Mouse (Mus musculus) C2C12 (cell line): ENCODE measurements around the gene Calm2. TPM values are rescaled to one million over a fixed set of nuclear protein-coding genes. Genes with fewer than 3 reads are reported as not detected.

Experiments
- H3K27me3 ChIP-seq: one replicate; pipeline ENCODE4 v1.6.1; 2011; ENCODE audit not compliant: control insufficient read depth, insufficient read depth, insufficient read length
- H3K36me3 ChIP-seq: one replicate; pipeline ENCODE4 v1.6.1; 2011; ENCODE audit not compliant: control insufficient read depth, insufficient read depth
- H3K4me3 ChIP-seq: one replicate; pipeline ENCODE4 v1.5.1; 2011; ENCODE audit warnings: mild to moderate bottlenecking, control low read depth; ENCODE audit not compliant: poor library complexity, insufficient read depth, severe bottlenecking
- H3K79me2 ChIP-seq: one replicate; pipeline ENCODE4 v1.6.1; 2011; ENCODE audit not compliant: control insufficient read depth, insufficient read depth
- H3K79me3 ChIP-seq: one replicate; pipeline ENCODE4 v1.6.1; 2011; ENCODE audit warnings: low read depth, control low read depth
- H3ac ChIP-seq: one replicate; pipeline ENCODE3; 2011; ENCODE audit warnings: low read depth; ENCODE audit not compliant: control insufficient read depth, insufficient read length
- CEBPB ChIP-seq: IDR thresholded peaks from one replicate; pipeline ENCODE4 v1.6.1; 2011; ENCODE audit warnings: low read depth, mild to moderate bottlenecking, control low read depth, moderate library complexity
- CTCF ChIP-seq: IDR thresholded peaks from one replicate; pipeline ENCODE4 v1.5.1; 2011; ENCODE audit not compliant: control insufficient read depth, insufficient read depth, insufficient read length
- FOSL1 ChIP-seq: IDR thresholded peaks from one replicate; pipeline ENCODE4 v1.8.0; 2011; ENCODE audit warnings: mild to moderate bottlenecking, low read length; ENCODE audit not compliant: poor library complexity, insufficient read depth, severe bottlenecking
- MAX ChIP-seq: IDR thresholded peaks from one replicate; pipeline ENCODE4 v1.6.1; 2011; ENCODE audit warnings: mild to moderate bottlenecking, control low read depth
- MYOD1 ChIP-seq: IDR thresholded peaks from one replicate; pipeline ENCODE4 v1.6.1; 2011; ENCODE audit warnings: low read depth; ENCODE audit not compliant: control insufficient read depth, insufficient read length
- MYOG ChIP-seq: IDR thresholded peaks from one replicate; pipeline ENCODE4 v1.6.1; 2011; ENCODE audit not compliant: control insufficient read depth, insufficient read length; ENCODE audit errors: extremely low read depth
- USF1 ChIP-seq: IDR thresholded peaks from one replicate; pipeline ENCODE4 v1.6.1; 2011; ENCODE audit warnings: low read depth, mild to moderate bottlenecking, control low read depth, moderate library complexity
- polyA plus RNA-seq: library from polyadenylated mRNA; unstranded; fragments of >200 nt; fragmentation: generic; extraction: Trizol; gene quantifications from one replicate; pipeline ENCODE4 v1.2.1, GENCODE M21; 2012; ENCODE audit warnings: missing spikeins

Gene Calm2
- polyA plus RNA-seq, 1 experiment: 321 TPM

DNA sequence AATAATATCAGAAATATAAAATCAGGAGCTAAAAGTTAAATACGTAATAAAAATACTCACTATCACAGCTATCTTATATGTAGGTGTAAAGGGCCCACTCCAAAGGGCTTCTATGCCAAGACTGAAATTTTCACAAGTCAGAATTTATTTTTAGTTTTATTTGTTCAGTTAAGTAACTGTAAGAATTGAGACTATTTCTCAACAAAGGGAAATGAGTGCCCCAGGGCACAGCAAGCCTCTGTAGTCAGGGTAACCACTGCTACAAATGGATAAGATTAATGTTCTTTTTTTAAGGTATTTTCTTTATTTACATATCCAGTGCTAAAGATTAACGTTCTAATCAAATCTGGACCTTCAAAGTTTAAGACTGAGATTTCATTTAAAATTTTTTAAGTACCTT is 7.3 kb downstream of the Calm2 start:
- Histone ChIP-seq H3K4me3 (no peak overlapping the region), H3K79me2 (peaks cover 99% of the 10 kb centered on the region), H3K79me3 (peaks cover 82% of the 10 kb centered on the region), H3ac (no peak overlapping the region), H3K36me3 (peaks cover 62% of the 10 kb centered on the region), H3K27me3 (no peaks in the 10 kb centered on the region)
- no peak for TF ChIP-seq MYOD1

DNA sequence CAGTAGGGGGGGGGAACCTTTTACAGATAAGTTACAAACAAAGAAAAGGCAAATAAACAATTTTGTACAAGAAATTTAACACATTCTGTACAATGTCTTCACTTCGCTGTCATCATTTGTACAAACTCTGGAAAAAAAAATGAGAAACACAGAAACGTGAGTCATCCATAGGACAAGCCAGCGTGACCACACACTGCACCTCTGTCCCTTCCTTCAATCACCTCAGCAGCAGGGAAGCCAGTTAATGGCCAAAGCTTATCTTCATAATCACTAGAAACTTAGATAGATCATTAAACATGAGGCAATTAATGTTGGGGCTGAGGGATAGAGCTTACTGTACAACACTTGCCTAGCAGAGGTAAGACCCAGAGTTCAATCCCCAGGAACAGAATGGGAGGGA is 12.8 kb downstream of the Calm2 start:
- no peaks in the 10 kb centered on the region for H3K27me3 ChIP-seq
- no peak overlapping the region for H3ac ChIP-seq
- H3K4me3 ChIP-seq: no peak overlapping the region
- peaks cover 28% of the 10 kb centered on the region for H3K79me3 ChIP-seq
- H3K79me2 ChIP-seq: peaks cover 48% of the 10 kb centered on the region
- H3K36me3 ChIP-seq: peaks cover 68% of the 10 kb centered on the region
- TF ChIP-seq MYOG (no peak), USF1 (no peak), MAX (no peak), CTCF (no peak), CEBPB (no peak), FOSL1 (no peak), MYOD1 (no peak)

DNA sequence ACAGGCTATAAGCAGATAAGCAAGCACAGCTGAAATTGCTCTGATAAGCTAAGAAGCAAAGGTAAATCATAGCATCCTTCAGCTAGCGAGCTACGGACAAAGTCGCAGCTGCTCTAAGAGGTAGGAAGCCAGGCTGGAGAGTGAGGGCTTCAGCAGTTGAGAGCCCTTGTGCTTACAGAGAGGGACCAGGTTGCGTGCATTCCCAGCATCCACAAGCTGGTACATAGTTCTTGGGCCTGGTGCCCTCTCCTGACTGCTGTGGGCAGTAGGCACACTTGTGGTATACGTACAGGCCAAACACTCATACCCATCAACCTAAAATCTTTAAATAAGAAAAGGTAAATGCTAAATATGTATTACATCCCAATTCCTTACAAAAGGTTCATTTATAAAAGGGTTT is 14.0 kb downstream of the Calm2 start:
- Histone ChIP-seq H3K4me3 (no peak overlapping the region), H3K79me3 (peaks cover 17% of the 10 kb centered on the region), H3ac (no peak overlapping the region), H3K79me2 (peaks cover 36% of the 10 kb centered on the region), H3K27me3 (no peaks in the 10 kb centered on the region), H3K36me3 (peaks cover 68% of the 10 kb centered on the region)
- TF ChIP-seq CEBPB (no peak), CTCF (no peak), MYOG (no peak)

DNA sequence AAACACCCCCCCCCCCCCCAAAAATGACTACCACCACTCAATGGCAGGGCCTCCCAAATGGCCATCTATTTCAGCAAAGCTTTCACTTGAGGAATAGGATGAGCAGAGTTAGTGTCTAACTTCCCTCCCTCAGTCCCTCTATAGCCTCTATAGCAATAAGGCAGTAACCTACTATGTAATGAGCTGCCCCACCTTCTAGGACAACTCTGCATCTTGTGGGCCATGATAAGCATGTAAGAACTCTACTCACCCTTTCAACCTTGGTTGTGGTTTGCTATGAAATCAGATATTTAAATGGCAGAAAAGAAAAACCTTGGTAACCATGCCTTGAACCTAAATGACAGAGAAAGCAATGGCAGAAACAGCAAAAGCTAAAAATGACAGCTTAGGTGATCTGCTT is 14.4 kb downstream of the Calm2 start:
- H3K4me3 ChIP-seq: no peak overlapping the region
- no peaks in the 10 kb centered on the region for H3K27me3 ChIP-seq
- no peak overlapping the region for H3ac ChIP-seq
- TF ChIP-seq MYOD1: no peak
- TF ChIP-seq CEBPB: no peak
- TF ChIP-seq USF1: no peak
- TF ChIP-seq MYOG: no peak
- no peak for TF ChIP-seq CTCF
- no peak for TF ChIP-seq FOSL1
- TF ChIP-seq MAX: no peak
- H3K79me2 ChIP-seq: peaks cover 32% of the 10 kb centered on the region
- H3K79me3 ChIP-seq: peaks cover 13% of the 10 kb centered on the region
- peaks cover 67% of the 10 kb centered on the region for H3K36me3 ChIP-seq

DNA sequence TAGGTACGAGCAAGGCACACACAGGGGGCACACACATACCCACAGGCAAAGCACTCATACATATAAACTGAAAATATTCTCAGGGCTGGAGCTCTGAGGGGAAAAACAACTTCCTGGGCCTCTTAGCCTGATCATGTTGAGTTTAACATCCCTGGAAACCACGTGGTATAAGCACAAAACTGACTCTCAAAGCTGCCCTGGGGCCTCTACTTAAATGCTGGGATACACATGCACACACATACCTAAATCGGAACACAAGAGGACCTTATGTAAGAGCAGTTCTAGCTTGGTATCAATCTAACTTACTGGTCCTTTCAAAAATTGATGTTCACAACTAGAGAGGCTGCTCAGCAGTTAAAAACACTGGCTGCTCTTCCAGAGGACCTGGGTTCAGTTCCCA is 17.3 kb downstream of the Calm2 start:
- TF ChIP-seq CTCF (no peak), FOSL1 (no peak), MYOD1 (no peak), USF1 (no peak), MYOG (no peak), CEBPB (no peak), MAX (no peak)
- Histone ChIP-seq H3ac (no peak overlapping the region), H3K4me3 (no peak overlapping the region), H3K27me3 (no peaks in the 10 kb centered on the region), H3K79me3 (peaks cover 1% of the 10 kb centered on the region), H3K36me3 (peaks cover 47% of the 10 kb centered on the region), H3K79me2 (peaks cover 4% of the 10 kb centered on the region)

DNA sequence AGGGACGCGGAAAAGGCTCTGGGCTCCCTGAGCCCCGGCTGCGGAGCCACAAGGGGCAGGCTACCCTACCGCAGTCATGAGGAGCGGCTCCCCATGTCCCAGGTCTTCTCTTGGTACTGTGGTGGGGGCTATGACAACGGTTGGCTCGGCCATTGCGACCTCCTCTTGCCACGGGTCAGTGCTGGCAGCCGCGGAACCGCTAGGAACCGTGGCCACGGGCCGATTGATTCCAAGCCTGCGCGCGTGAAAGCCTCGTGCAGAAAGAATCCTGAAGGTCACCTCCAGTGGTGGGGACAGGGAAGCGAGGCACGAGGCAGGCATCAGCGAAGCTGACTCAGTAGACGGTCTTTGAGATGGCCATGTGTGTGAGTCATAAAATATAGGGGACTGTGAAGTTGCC is 19.2 kb downstream of the Calm2 start, which contains the start of gene Stpg4:
TSS of gene Stpg4 (minus strand) at position 231 of the 400 bp plus-strand sequence.
- TF ChIP-seq MYOD1: no peak
- peaks cover under 1% of the 10 kb centered on the region for H3K79me2 ChIP-seq
- peaks cover 29% of the 10 kb centered on the region for H3K36me3 ChIP-seq
- H3ac ChIP-seq: no peak within 1 kb of the TSS
- no peak within 1 kb of the TSS for H3K4me3 ChIP-seq
- H3K27me3 ChIP-seq: no peaks in the 10 kb centered on the region
- H3K79me3 ChIP-seq: no peaks in the 10 kb centered on the region

DNA sequence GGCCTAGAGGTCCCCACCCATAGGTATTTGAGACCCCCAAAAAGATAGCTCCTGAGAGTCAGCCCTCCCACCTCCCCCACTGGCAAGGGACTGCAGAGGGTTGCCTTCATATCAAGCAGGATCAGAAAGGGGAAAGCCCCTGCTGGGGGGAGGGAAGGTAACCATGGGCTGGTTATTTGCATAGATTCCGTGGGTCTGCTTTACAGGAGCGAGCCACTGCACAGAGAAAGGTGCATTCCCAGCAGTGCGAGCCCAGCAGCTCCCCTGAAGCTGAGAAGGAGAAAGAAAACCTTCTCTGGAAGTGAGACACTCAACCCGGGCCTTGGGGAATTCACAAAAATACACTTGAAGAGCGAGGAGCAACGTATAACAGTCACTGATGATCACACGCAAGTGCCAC is 28.7 kb downstream of the Calm2 start:
- no peaks in the 10 kb centered on the region for H3K79me3 ChIP-seq
- TF ChIP-seq MAX (no peak), CTCF (no peak), USF1 (no peak), MYOG (no peak), FOSL1 (no peak), CEBPB (no peak), MYOD1 (no peak)

More for the DNA sequence above, 28.7 kb downstream of the Calm2 start:
- Histone ChIP-seq H3ac (no peak overlapping the region), H3K36me3 (no peaks in the 10 kb centered on the region), H3K79me2 (no peaks in the 10 kb centered on the region), H3K27me3 (no peaks in the 10 kb centered on the region), H3K4me3 (no peak overlapping the region)
